Mouse (Mus musculus) neural tube, embryonic 12.5 days (tissue): ENCODE results near the gene Zfp12. TPM values are rescaled to one million over a fixed set of nuclear protein-coding genes. Genes with fewer than 3 reads are reported as not detected.

Experiments
- ATAC-seq: fragments of 200-750 bp; cut with Nextera tagmentation; 2 replicates; pipeline ENCODE4 v1.8.0; 2017; ENCODE audit warnings: low read depth, mild to moderate bottlenecking, moderate TSS enrichment, moderate library complexity; ENCODE audit not compliant: low FRiP score
- H3K27ac ChIP-seq: fragments of 300-500 bp; sonication (generic); 2 replicates; pipeline ENCODE4 v1.5.1; 2016
- H3K27me3 ChIP-seq: fragments of 300-500 bp; sonication (generic); replicated peaks from 2 replicates; pipeline ENCODE4 v1.6.1; 2016; ENCODE audit warnings: mild to moderate bottlenecking
- H3K36me3 ChIP-seq: fragments of 300-500 bp; sonication (generic); 2 replicates; pipeline ENCODE4 v1.6.1; 2016; ENCODE audit warnings: mild to moderate bottlenecking
- H3K4me1 ChIP-seq: fragments of 300-500 bp; sonication (generic); 2 replicates; pipeline ENCODE4 v1.6.1; 2016
- H3K4me2 ChIP-seq: fragments of 300-500 bp; sonication (generic); replicated peaks from 2 replicates; pipeline ENCODE4 v1.6.1; 2016; ENCODE audit warnings: mild to moderate bottlenecking
- H3K4me3 ChIP-seq: fragments of 300-500 bp; sonication (generic); 2 replicates; pipeline ENCODE4 v1.5.1; 2016
- H3K9ac ChIP-seq: fragments of 300-500 bp; sonication (generic); 2 replicates; pipeline ENCODE4 v1.6.1; 2016; ENCODE audit warnings: mild to moderate bottlenecking
- H3K9me3 ChIP-seq: fragments of 300-500 bp; sonication (generic); 2 replicates; pipeline ENCODE4 v1.6.1; 2016; ENCODE audit warnings: mild to moderate bottlenecking
- WGBS: fragments of 180-500 bp; shearing (Covaris S2); methylation state at CpG from one replicate; pipeline ENCODE4 v1.1.7; 2016; 5-methylcytosine and 5-hydroxymethylcytosine counted together
- polyA plus RNA-seq: library from polyadenylated mRNA; unstranded; fragments of >200 nt; fragmentation: Nextera tagmentation; extraction: Ambion mirVana; gene quantifications from 2 replicates; pipeline ENCODE4 v1.2.1, GENCODE M21; 2016

The Zfp12 gene
- polyA plus RNA-seq, 1 experiment from 2014 or later, result 29.3 TPM

- H3K4me2 ChIP-seq, result peak within 1 kb of the TSS; percentile 95
- peaks cover 29% of the 10 kb centered on the region for H3K4me1 ChIP-seq
- H3K36me3 ChIP-seq, result peaks cover 4% of the 10 kb centered on the region
- peak within 1 kb of the TSS; percentile 95 for H3K4me3 ChIP-seq
- H3K9ac ChIP-seq, result peak within 1 kb of the TSS; percentile 97
- under 1% methylated on average over 79 of the region's 79 CpGs for WGBS
- H3K27ac ChIP-seq, result peak within 1 kb of the TSS; percentile 50; the same call in 1 of the 2 replicates
- H3K9me3 ChIP-seq, result no peaks in the 10 kb centered on the region
- no peaks in the 10 kb centered on the region for H3K27me3 ChIP-seq
- peak; percentile 84 for ATAC-seq
These were observed 34.6 kb downstream of the Zfp12 start, which contains the start of gene Zfp316 for GRCm38 (mm10) chr5:143269363-143270150. Zfp316 (minus strand) TSS chr5:143270022.

- peaks cover 29% of the 10 kb centered on the region for H3K4me1 ChIP-seq
- ATAC-seq, result no peak; the same call in none of the 2 replicates
- H3K9ac ChIP-seq, result peak overlapping the region; percentile 97
- H3K4me3 ChIP-seq, result peak overlapping the region; percentile 95
- no peaks in the 10 kb centered on the region for H3K27me3 ChIP-seq
- H3K4me2 ChIP-seq, result peak overlapping the region; percentile 95
- H3K36me3 ChIP-seq, result no peaks in the 10 kb centered on the region; the same call in 1 of the 2 replicates
- 3% methylated on average over 12 of the region's 12 CpGs for WGBS
- H3K9me3 ChIP-seq, result no peaks in the 10 kb centered on the region
- no peak overlapping the region for H3K27ac ChIP-seq
These were observed 35.2 kb downstream of the Zfp12 start for GRCm38 (mm10) chr5:143270151-143270519.

GRCm38 (mm10) chr5:143271642-143272041, 36.7 kb downstream of the Zfp12 start:
- no peak overlapping the region for H3K27ac ChIP-seq
- H3K9ac ChIP-seq, result no peak overlapping the region
- H3K4me2 ChIP-seq, result no peak overlapping the region
- H3K27me3 ChIP-seq, result no peaks in the 10 kb centered on the region
- H3K4me1 ChIP-seq, result peaks cover 23% of the 10 kb centered on the region
- 90% methylated on average over 6 of the region's 6 CpGs for WGBS
- no peaks in the 10 kb centered on the region; the same call in 1 of the 2 replicates for H3K36me3 ChIP-seq
- H3K4me3 ChIP-seq, result no peak overlapping the region
- H3K9me3 ChIP-seq, result no peaks in the 10 kb centered on the region
- ATAC-seq, result no peak

DNA sequence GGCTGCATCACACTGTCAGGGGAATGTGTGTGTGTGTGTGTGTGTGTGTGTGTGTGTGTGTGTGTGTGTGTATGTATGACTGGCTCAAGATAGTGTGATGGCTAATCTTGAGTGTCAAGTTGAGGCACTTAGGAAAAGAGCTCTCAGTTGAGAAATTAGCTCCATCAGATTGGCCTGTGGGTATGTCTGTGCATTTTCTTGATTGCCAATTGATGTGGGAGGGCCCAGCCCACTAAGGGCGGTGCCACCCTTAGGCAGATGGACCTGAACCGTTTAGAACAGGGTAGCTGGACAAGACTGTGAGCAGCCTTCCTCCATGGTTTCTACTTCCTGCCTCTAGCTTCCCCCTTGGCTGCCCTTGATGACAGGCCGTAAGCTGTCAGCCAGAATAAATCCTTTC, 37.1 kb downstream of the Zfp12 start:
- Histone ChIP-seq H3K9ac (no peak overlapping the region), H3K4me3 (no peak overlapping the region), H3K27me3 (no peaks in the 10 kb centered on the region), H3K9me3 (no peaks in the 10 kb centered on the region), H3K4me2 (no peak overlapping the region), H3K36me3 (no peaks in the 10 kb centered on the region; the same call in 1 of the 2 replicates), H3K4me1 (peaks cover 23% of the 10 kb centered on the region), H3K27ac (no peak overlapping the region)
- no peak for ATAC-seq
- 80% methylated on average over 3 of the region's 3 CpGs for WGBS

DNA sequence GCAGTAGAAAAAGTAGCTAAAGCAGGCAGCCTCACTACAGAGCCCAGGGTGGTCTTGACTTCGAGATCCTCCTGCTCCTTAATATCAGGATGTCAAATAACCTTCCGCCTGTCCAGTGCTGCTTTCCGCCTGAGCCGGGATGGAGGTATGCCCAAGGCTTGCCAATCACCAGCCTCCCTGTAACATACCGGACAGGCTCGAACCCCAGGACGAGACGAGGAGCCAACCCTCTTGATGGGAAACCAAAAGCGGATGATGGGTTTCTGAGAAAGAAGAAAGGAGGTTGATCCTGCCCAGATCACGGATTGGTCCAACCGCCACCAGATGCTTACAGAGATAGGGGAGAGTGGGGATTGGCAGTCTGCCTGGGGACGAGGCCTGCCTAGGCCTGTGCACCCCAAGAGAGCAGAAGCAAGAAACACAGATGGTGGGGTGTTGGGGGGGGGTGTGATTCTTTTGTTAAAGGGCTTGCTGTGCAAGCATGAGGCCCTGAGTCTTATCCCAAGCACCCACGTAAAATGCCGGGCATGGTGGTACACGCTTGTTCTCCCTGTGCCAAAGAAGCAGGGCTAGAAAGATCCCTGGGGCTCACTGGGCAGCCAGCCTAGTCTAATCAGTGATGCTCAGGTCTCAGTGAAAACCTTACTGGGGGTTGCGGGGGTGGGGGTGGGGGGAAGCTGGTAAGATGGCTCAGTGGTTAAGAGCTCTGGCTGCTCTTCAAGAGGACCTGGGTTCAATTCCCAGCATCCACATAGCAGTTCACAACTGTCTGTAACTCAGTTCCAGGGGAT, 37.8 kb downstream of the Zfp12 start:
- H3K9ac ChIP-seq, result no peak overlapping the region
- H3K4me3 ChIP-seq, result no peak overlapping the region
- no peaks in the 10 kb centered on the region for H3K27me3 ChIP-seq
- H3K4me1 ChIP-seq, result peaks cover 23% of the 10 kb centered on the region
- ATAC-seq, result no peak
- H3K36me3 ChIP-seq, result no peaks in the 10 kb centered on the region; the same call in 1 of the 2 replicates
- no peak overlapping the region for H3K4me2 ChIP-seq
- H3K9me3 ChIP-seq, result no peaks in the 10 kb centered on the region
- WGBS, result 90% methylated on average over 16 of the region's 16 CpGs
- H3K27ac ChIP-seq, result no peak overlapping the region

- Histone ChIP-seq H3K36me3 (no peaks in the 10 kb centered on the region; the same call in 1 of the 2 replicates), H3K27me3 (no peaks in the 10 kb centered on the region), H3K4me1 (peaks cover 6% of the 10 kb centered on the region), H3K27ac (no peak overlapping the region), H3K9ac (no peak overlapping the region), H3K4me2 (no peak overlapping the region), H3K9me3 (no peaks in the 10 kb centered on the region), H3K4me3 (no peak overlapping the region)
- 59% methylated on average over 5 of the region's 5 CpGs for WGBS
- no peak for ATAC-seq
These were observed 40.8 kb downstream of the Zfp12 start for GRCm38 (mm10) chr5:143275761-143276160.

GRCm38 (mm10) chr5:143279247-143279646, 44.3 kb downstream of the Zfp12 start:
- no peak overlapping the region for H3K4me2 ChIP-seq
- 52% methylated on average over 10 of the region's 10 CpGs for WGBS
- ATAC-seq, result no peak

GRCm38 (mm10) chr5:143284762-143285161, 49.8 kb downstream of the Zfp12 start:
- Histone ChIP-seq H3K9me3 (no peaks in the 10 kb centered on the region), H3K4me1 (peaks cover 12% of the 10 kb centered on the region), H3K27ac (no peak overlapping the region), H3K4me3 (no peak overlapping the region), H3K9ac (no peak overlapping the region), H3K4me2 (no peak overlapping the region), H3K27me3 (peaks cover 52% of the 10 kb centered on the region), H3K36me3 (no peaks in the 10 kb centered on the region; the same call in 1 of the 2 replicates)
- 53% methylated on average over 6 of the region's 6 CpGs for WGBS
- ATAC-seq, result no peak

More at GRCm38 (mm10) chr5:143279247-143279646, 44.3 kb downstream of the Zfp12 start:
- Histone ChIP-seq H3K27me3 (no peaks in the 10 kb centered on the region), H3K36me3 (no peaks in the 10 kb centered on the region), H3K9ac (no peak overlapping the region), H3K27ac (no peak overlapping the region), H3K4me1 (no peaks in the 10 kb centered on the region), H3K4me3 (no peak overlapping the region), H3K9me3 (no peaks in the 10 kb centered on the region)

GRCm38 (mm10) chr5:143287774-143288328, 52.9 kb downstream of the Zfp12 start:
- H3K4me2 ChIP-seq, result peak overlapping the region; percentile 45
- H3K4me3 ChIP-seq, result peak overlapping the region; percentile 15
- no peaks in the 10 kb centered on the region for H3K9me3 ChIP-seq
- no peak for ATAC-seq
- no peak overlapping the region for H3K27ac ChIP-seq
- peaks cover 12% of the 10 kb centered on the region for H3K4me1 ChIP-seq
- WGBS, result 3% methylated on average over 48 of the region's 48 CpGs
- peaks cover 83% of the 10 kb centered on the region for H3K27me3 ChIP-seq
- H3K36me3 ChIP-seq, result no peaks in the 10 kb centered on the region; the same call in 1 of the 2 replicates
- H3K9ac ChIP-seq, result 0 out of 2 replicates have a peak overlapping the region, but pooled peaks have one; percentile 14

- 0 out of 2 replicates have a peak overlapping the region, but pooled peaks have one; percentile 14 for H3K9ac ChIP-seq
- peaks cover 89% of the 10 kb centered on the region for H3K27me3 ChIP-seq
- H3K4me2 ChIP-seq, result peak overlapping the region; percentile 45
- WGBS, result 12% methylated on average over 9 of the region's 9 CpGs
- no peaks in the 10 kb centered on the region; the same call in 1 of the 2 replicates for H3K36me3 ChIP-seq
- 0 out of 2 replicates have a peak overlapping the region, but pooled peaks have one; percentile 15 for H3K4me3 ChIP-seq
- H3K9me3 ChIP-seq, result no peaks in the 10 kb centered on the region
- H3K4me1 ChIP-seq, result peaks cover 16% of the 10 kb centered on the region
- H3K27ac ChIP-seq, result no peak overlapping the region
- no peak for ATAC-seq
These were observed 53.5 kb downstream of the Zfp12 start for GRCm38 (mm10) chr5:143288378-143288911.

DNA sequence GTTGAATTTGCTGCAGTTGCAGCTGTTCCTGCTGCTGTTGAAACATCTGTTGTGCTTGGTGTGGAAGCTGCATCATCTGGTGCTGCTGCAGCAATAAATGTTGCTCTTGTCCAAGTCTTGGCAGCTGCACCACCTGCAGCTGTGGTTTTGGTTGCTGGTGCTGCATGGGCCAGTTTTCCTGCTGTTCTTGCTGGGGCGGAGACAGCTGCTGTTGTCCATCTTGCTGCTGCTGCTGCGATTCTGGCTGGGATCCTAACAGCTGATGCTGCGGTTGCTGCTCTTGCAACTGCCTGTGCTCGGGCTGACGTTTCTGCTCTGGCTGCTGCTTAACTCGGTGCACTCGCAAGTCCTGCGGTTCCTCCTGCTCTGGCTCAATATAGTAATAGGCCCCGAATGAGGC, 54.3 kb downstream of the Zfp12 start:
- Histone ChIP-seq H3K36me3 (no peaks in the 10 kb centered on the region; the same call in 1 of the 2 replicates), H3K4me1 (peaks cover 21% of the 10 kb centered on the region), H3K9me3 (no peaks in the 10 kb centered on the region), H3K4me2 (no peak overlapping the region), H3K27me3 (peaks cover 97% of the 10 kb centered on the region), H3K27ac (no peak overlapping the region), H3K4me3 (no peak overlapping the region), H3K9ac (no peak overlapping the region)
- no peak for ATAC-seq
- WGBS, result 77% methylated on average over 9 of the region's 9 CpGs
